Mouse (Mus musculus) ES-Bruce4 (cell line): Measurements from ENCODE around the gene Pygo2.

Source experiments
- CTCF ChIP-seq: IDR thresholded peaks from one replicate; pipeline ENCODE4 v1.8.1; 2011; ENCODE audit warnings: low read depth, low read length
- EP300 ChIP-seq: IDR thresholded peaks from 2 replicates; pipeline ENCODE4 v1.6.1; 2011; ENCODE audit warnings: low read depth, low read length; ENCODE audit not compliant: insufficient read depth
- POLR2A ChIP-seq: IDR thresholded peaks from one replicate; pipeline ENCODE4 v1.8.1; 2011; ENCODE audit warnings: low read length; ENCODE audit not compliant: insufficient read depth

DNA sequence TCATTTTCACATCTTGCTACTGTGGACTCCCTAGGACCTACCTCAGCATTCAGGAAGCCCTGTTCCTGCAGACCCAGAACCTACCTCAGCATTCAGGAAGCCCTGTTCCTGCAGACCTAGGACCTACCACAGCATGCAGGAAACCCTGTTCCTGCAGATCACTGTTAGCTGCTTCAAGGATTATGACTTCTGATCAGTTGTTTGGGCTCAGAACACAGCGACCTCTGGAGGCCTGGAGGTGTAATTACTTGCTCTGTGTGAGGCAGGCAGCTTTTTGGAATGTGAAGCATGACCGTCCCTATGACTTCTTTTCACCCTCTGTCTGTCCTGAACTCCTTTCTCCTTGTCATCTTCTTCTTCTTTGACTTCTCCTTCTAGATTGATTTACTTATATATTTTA is 51.5 kb downstream of the Pygo2 start:
- TF ChIP-seq CTCF, result peak; percentile 81
- no peak for TF ChIP-seq POLR2A
- no peak for TF ChIP-seq EP300
